Mouse (Mus musculus) urinary bladder, adult 2 months (tissue): ENCODE results near the gene Zcchc4. TPM values are rescaled to one million over a fixed set of nuclear protein-coding genes. Genes with fewer than 3 reads are reported as not detected.
A peak's percentile ranks its signal among the peaks of the same experiment; 100 is the strongest.
"Not testable (repeated sequence)": the region's sequence is repeated elsewhere in the genome, so short reads cannot be mapped to it uniquely, and the experiment has no call there.

ENCODE experiments used
- DNase-seq: peaks from one replicate; pipeline ENCODE4 v3.0.0; 2022; ENCODE audit warnings: low spot score
- polyA plus RNA-seq: library from polyadenylated mRNA; depleted of rRNA; stranded (reverse); fragments of >200 nt; gene quantifications from 2 replicates; pipeline ENCODE4 v1.2.3, GENCODE M21; 2012; rRNA removed

The Zcchc4 gene
- 11.9 and 12.9 TPM in 2 replicates for polyA plus RNA-seq

- no peak for DNase-seq
These were observed at the start of gene Zcchc4 for GRCm38 (mm10) chr5:52775237-52775636. TSS of gene Zcchc4 (plus strand) at chr5:52775409.

DNA sequence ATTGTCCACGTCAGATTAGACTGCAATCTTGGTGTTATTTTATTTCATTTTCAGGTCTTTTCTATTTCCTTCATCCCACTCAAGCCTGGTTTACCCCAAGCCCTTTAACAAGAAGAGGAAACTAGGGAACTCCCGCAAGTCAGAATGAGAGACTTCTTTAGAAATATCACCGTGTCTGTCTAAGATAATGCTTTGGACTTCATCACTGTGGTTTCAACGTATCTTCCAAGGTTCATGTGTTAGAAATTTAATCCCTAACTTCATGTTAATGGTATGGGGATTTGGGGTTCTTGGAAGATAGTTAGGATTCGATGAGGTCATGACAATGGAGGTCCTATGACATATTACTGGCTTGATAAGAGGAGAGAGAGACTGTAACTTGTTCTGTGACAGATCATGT lies 47.5 kb upstream of the Zcchc4 start:
- no peak for DNase-seq

- no peak for DNase-seq
These were observed 42.4 kb upstream of the Zcchc4 start for GRCm38 (mm10) chr5:52732811-52733210.

DNA sequence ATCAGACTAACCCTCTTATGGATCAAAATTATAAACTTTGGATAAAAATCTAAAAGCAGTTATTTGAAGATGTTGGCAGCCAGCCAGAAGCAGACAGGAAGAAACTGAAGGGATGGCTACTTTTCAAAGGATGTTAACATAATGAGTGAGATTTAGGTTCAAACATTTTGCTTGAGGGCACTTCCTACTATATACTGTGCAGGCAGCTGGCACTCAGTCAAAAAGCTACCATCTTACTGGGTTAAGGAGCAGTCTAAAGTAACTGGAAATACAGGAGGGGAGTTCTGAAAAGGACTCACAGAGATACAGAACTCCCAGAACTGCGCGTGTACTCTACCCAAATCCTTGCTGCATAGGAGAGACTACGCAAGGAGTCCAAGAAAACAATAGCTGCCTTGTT lies 39.2 kb upstream of the Zcchc4 start:
- no peak for DNase-seq

- peak; percentile 76 for DNase-seq
These were observed 33.7 kb upstream of the Zcchc4 start, which contains the start of gene Pi4k2b for GRCm38 (mm10) chr5:52741391-52742111. TSS of gene Pi4k2b (plus strand) at chr5:52741574.

- no peak for DNase-seq
These were observed 32.9 kb upstream of the Zcchc4 start for GRCm38 (mm10) chr5:52742112-52742813.

DNA sequence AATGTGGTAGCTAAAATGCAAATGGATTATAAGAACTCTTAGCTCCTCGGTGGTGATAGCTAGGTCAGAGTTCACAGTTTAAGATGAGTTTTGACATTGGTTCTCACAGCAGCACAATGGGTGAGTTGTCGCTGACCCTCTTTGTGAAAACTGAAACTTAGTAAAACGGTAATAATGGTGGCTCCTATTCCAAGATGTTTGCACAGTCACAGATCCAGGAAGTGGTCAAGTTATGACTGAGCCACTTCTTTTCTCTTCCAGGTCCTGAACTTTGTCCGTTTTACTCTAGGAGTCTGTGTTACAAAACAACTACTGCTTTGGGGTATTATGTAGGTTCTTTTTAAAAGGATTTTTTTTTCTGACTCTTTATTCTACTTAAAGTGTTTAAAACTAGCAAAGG lies 32.0 kb upstream of the Zcchc4 start:
- no peak for DNase-seq

DNA sequence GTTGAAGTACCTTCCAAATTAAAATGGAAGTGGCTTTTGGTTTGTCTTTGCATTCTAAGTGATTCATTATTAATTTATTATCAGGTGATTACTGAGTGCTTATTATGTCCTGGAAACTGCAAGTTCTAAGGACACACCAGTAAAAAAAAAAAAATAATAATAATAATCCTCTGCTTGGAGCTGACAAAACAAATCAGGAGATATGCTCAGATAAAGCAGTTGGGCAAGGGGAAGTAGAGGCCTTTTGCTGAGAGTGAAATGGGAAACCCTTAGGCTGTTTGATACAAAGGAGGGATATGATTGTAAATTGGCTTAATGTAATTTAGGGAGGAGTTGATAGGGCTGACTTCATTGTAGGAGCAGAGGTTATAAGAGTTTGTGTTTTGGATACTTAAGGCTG lies 28.3 kb upstream of the Zcchc4 start:
- DNase-seq, result no peak

- DNase-seq, result no peak
These were observed 26.5 kb upstream of the Zcchc4 start for GRCm38 (mm10) chr5:52748732-52749131.

DNA sequence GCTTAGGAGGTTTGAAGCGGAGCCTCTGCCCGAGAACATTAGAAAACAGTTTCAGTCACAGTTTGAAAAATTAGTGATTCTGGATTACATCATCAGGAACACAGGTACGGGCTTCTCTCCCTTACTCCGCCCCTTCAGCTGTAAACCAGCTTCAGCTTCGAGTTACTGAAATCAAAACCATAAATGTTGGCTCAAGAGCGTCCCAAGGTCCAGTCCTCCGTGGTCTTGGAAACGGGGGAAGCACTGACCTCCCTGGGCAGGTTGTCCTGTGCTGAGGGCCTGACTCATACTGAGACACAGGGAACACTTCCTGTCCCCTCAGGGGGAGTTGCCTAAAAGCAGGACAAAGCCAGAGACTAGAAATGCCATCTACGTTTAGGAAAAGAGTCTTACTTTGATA lies 22.1 kb upstream of the Zcchc4 start:
- DNase-seq, result no peak

DNA sequence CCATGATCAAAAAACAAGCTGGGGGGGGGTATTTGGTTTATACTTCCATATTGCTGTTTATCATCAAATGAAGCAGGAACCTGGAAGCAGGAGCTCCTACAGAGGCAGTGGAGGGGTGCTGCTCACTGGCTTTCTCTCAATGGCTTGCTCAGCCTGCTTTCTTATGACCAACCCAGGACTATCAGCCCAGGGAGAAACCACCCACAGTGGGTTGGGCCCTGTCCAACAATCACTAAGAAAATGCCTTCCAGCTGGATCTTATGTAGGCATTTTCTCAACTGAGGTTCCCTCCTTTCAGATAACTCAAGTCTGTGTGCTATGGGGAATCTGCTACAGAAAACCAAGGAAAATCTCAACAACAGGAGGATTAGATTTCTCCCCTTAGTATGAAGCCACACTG lies 21.0 kb upstream of the Zcchc4 start:
- no peak for DNase-seq

DNA sequence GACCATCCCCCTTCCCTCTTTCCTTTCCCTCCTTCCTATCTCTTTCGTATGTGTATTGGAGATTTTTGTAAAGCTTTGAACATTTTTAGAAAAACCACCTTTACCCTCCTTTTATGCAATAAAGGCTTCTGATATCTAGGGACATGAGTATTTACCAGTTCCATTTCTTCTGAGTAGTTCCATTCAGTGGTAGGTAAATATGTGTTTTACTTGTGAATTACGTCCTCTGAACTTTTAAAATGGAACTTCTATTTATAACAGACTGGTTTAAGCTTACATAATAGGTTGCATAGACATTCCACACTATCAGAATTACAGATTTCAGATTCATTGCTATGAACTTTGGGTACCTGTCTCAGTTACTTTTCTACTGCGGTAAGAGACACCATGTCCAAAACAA lies 19.9 kb upstream of the Zcchc4 start:
- no peak for DNase-seq

- DNase-seq, result no peak
These were observed 19.2 kb upstream of the Zcchc4 start for GRCm38 (mm10) chr5:52755989-52756388.

DNA sequence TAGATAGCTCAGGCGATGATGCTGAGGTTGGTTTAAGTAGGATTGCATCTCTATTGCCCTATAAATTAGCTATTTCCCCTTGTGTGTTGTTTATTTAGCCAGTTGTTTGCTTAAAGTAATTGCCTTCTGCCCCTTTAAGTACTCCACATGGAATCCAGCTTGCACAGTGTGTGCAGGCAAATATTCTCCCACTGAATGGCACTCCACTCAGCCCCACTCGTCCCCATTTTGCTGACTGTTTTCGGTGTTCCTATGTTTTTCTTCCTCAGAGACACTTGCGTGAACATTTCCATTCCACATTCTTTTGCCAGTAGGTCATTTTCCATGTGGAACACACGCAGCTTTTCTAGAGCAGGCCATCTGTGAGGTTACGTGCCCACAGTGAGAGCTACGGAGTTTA lies 12.6 kb upstream of the Zcchc4 start:
- no peak for DNase-seq

DNA sequence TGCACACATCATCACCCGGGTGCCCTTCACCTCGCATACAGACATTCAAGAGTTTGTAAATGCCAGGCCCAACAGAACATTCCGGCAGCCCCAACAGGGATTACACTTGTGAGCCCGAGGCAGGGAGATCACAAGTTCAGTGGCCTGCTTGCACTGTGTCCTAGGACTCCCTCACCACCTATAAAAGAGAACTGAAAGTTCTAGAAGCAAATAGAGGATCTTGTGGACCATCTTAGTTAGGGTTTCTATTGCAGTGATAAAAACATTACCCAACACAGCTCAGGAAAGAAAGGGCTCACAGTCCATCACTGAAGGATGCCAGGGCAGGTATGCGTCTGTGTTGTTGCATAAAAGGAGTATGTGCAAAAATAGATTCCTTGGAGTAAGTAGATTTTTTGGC lies 942 bp upstream of the Zcchc4 start:
- DNase-seq, result no peak

GRCm38 (mm10) chr5:52776466-52777354 lies 1.5 kb downstream of the Zcchc4 start:
- DNase-seq, result not testable (repeated sequence)

- peak; percentile 68 for DNase-seq
These were observed 7.5 kb downstream of the Zcchc4 start for GRCm38 (mm10) chr5:52782523-52783250.

GRCm38 (mm10) chr5:52783251-52783620 lies 8.0 kb downstream of the Zcchc4 start:
- no peak for DNase-seq

- DNase-seq, result no peak
These were observed 8.7 kb downstream of the Zcchc4 start for GRCm38 (mm10) chr5:52783957-52784356.

DNA sequence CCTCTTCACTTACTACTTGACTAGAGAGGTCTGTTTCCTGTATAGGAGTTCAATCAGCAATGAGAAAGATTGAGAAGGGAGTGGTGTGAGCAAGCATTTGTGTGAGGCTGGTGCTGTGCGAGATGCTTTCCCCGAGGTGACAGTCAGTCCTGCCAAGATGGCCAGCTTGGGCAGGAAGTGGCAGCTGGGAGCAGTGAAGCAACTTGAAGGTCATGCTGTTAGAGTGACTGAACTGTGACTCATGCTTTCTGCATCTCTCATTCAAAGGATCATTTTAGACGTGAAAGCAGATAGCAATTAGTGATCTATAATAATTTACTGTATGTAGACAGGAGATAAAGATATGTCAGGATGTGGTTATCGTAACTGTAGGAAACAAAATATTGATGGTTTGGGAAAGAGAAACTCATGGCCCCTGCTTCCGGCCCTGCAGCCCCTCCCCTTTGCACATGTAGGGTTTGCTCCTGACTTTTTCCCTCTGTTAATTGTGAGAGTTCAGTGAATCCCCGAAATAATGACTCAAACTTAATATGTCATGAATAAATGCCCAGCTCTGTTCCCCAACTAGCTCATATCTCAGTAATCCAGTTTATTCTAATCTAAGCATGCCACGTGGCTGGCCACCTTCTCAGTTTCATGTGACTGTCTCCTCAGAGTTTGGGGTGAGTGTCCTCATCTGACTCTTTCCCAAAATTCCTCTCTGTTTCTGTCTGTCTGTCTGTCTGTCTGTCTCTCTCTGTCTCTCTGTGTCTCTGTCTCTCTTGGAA lies 11.5 kb downstream of the Zcchc4 start:
- no peak for DNase-seq

GRCm38 (mm10) chr5:52793230-52793629 lies 18.0 kb downstream of the Zcchc4 start:
- no peak for DNase-seq
